Mouse (Mus musculus): Measurements from ENCODE around the gene Ube2o. TPM values are rescaled to one million over a fixed set of nuclear protein-coding genes. Genes with fewer than 3 reads are reported as not detected.
A peak's percentile ranks its signal among the peaks of the same experiment; 100 is the strongest.
"Not testable (repeated sequence)": the region's sequence is repeated elsewhere in the genome, so short reads cannot be mapped to it uniquely, and the experiment has no call there.

The Ube2o gene
- total RNA-seq, 1 experiment from 2014 or later = 21.9 TPM

- peak; percentile 63 for ATAC-seq (replicated peaks; ENCODE audit: insufficient number of reproducible peaks, low FRiP score, low TSS enrichment, poor library complexity, severe bottlenecking)
Measured at GRCm38 (mm10) chr11:116616438-116617118, 35.3 kb upstream of the Ube2o start.

GRCm38 (mm10) chr11:116615735-116616437 is 34.6 kb upstream of the Ube2o start:
- ATAC-seq (replicated peaks; ENCODE audit: insufficient number of reproducible peaks, low FRiP score, low TSS enrichment, poor library complexity, severe bottlenecking) = peak; percentile 64

- ATAC-seq (replicated peaks; ENCODE audit: insufficient number of reproducible peaks, low FRiP score, low TSS enrichment, poor library complexity, severe bottlenecking) = no peak
Measured at GRCm38 (mm10) chr11:116613234-116613633, 32.0 kb upstream of the Ube2o start.

- no peak for ATAC-seq (replicated peaks; ENCODE audit: insufficient number of reproducible peaks, low FRiP score, low TSS enrichment, poor library complexity, severe bottlenecking)
Measured at GRCm38 (mm10) chr11:116612554-116612953, 31.3 kb upstream of the Ube2o start.

GRCm38 (mm10) chr11:116611883-116612282 is 30.6 kb upstream of the Ube2o start:
- ATAC-seq (replicated peaks; ENCODE audit: insufficient number of reproducible peaks, low FRiP score, low TSS enrichment, poor library complexity, severe bottlenecking) = no peak

- not testable (repeated sequence) for ATAC-seq (replicated peaks; ENCODE audit: insufficient number of reproducible peaks, low FRiP score, low TSS enrichment, poor library complexity, severe bottlenecking)
Measured at GRCm38 (mm10) chr11:116611168-116611567, 29.9 kb upstream of the Ube2o start.

- ATAC-seq (replicated peaks; ENCODE audit: insufficient number of reproducible peaks, low FRiP score, low TSS enrichment, poor library complexity, severe bottlenecking) = no peak
Measured at GRCm38 (mm10) chr11:116609965-116610630, 28.9 kb upstream of the Ube2o start.

- ATAC-seq (replicated peaks; ENCODE audit: insufficient number of reproducible peaks, low FRiP score, low TSS enrichment, poor library complexity, severe bottlenecking) = no peak
Measured at GRCm38 (mm10) chr11:116607717-116608116, 26.5 kb upstream of the Ube2o start.

- no peak for ATAC-seq (replicated peaks; ENCODE audit: insufficient number of reproducible peaks, low FRiP score, low TSS enrichment, poor library complexity, severe bottlenecking)
Measured at GRCm38 (mm10) chr11:116604097-116604496, 22.9 kb upstream of the Ube2o start.

GRCm38 (mm10) chr11:116603339-116603738 is 22.1 kb upstream of the Ube2o start:
- ATAC-seq (replicated peaks; ENCODE audit: insufficient number of reproducible peaks, low FRiP score, low TSS enrichment, poor library complexity, severe bottlenecking) = peak; percentile 41; the same call in 1 of the 2 replicates

GRCm38 (mm10) chr11:116602043-116602442 is 20.8 kb upstream of the Ube2o start:
- ATAC-seq (replicated peaks; ENCODE audit: insufficient number of reproducible peaks, low FRiP score, low TSS enrichment, poor library complexity, severe bottlenecking) = no peak

GRCm38 (mm10) chr11:116601166-116601565 is 19.9 kb upstream of the Ube2o start:
- ATAC-seq (replicated peaks; ENCODE audit: insufficient number of reproducible peaks, low FRiP score, low TSS enrichment, poor library complexity, severe bottlenecking) = no peak

GRCm38 (mm10) chr11:116599230-116599629 is 18.0 kb upstream of the Ube2o start:
- no peak for ATAC-seq (replicated peaks; ENCODE audit: insufficient number of reproducible peaks, low FRiP score, low TSS enrichment, poor library complexity, severe bottlenecking)

- no peak for ATAC-seq (replicated peaks; ENCODE audit: insufficient number of reproducible peaks, low FRiP score, low TSS enrichment, poor library complexity, severe bottlenecking)
Measured at GRCm38 (mm10) chr11:116598193-116598592, 16.9 kb upstream of the Ube2o start.

GRCm38 (mm10) chr11:116596766-116597165 is 15.5 kb upstream of the Ube2o start:
- ATAC-seq (replicated peaks; ENCODE audit: insufficient number of reproducible peaks, low FRiP score, low TSS enrichment, poor library complexity, severe bottlenecking) = no peak

- ATAC-seq (replicated peaks; ENCODE audit: insufficient number of reproducible peaks, low FRiP score, low TSS enrichment, poor library complexity, severe bottlenecking) = no peak
Measured at GRCm38 (mm10) chr11:116593345-116593744, 12.1 kb upstream of the Ube2o start.

GRCm38 (mm10) chr11:116592428-116592827 is 11.2 kb upstream of the Ube2o start:
- ATAC-seq (replicated peaks; ENCODE audit: insufficient number of reproducible peaks, low FRiP score, low TSS enrichment, poor library complexity, severe bottlenecking) = peak; percentile 93

- no peak for ATAC-seq (replicated peaks; ENCODE audit: insufficient number of reproducible peaks, low FRiP score, low TSS enrichment, poor library complexity, severe bottlenecking)
Measured at GRCm38 (mm10) chr11:116591621-116592020, 10.4 kb upstream of the Ube2o start.

- no peak for ATAC-seq (replicated peaks; ENCODE audit: insufficient number of reproducible peaks, low FRiP score, low TSS enrichment, poor library complexity, severe bottlenecking)
Measured at GRCm38 (mm10) chr11:116589574-116589973, 8.3 kb upstream of the Ube2o start.

All from monocyte, adult 5-6 weeks (primary cell).